Mouse (Mus musculus) megakaryocyte, adult 5-6 weeks (primary cell): Measurements from ENCODE around the gene Zfp592. TPM values are rescaled to one million over a fixed set of nuclear protein-coding genes. Genes with fewer than 3 reads are reported as not detected.

Experiments
- ATAC-seq: 2 replicates; pipeline ENCODE4 v1.8.0; 2016; ENCODE audit warnings: mild to moderate bottlenecking, inconsistent platforms; ENCODE audit not compliant: poor library complexity, severe bottlenecking
- total RNA-seq, 2 experiments: library from RNA; stranded (forward) in 1 of 2; stranded (reverse) in 1 of 2; fragments of 153-499, 151-499 nt in 1 of 2; fragments of 221-1000, 200-1000 nt in 1 of 2; gene quantifications; 2 replicates each; pipeline versions ENCODE4 v1.2.3 to v1.2.4; 2015 to 2017

Zfp592 gene
- total RNA-seq, 2 experiments from 2014 or later, result 19.6 to 23.2 TPM

DNA sequence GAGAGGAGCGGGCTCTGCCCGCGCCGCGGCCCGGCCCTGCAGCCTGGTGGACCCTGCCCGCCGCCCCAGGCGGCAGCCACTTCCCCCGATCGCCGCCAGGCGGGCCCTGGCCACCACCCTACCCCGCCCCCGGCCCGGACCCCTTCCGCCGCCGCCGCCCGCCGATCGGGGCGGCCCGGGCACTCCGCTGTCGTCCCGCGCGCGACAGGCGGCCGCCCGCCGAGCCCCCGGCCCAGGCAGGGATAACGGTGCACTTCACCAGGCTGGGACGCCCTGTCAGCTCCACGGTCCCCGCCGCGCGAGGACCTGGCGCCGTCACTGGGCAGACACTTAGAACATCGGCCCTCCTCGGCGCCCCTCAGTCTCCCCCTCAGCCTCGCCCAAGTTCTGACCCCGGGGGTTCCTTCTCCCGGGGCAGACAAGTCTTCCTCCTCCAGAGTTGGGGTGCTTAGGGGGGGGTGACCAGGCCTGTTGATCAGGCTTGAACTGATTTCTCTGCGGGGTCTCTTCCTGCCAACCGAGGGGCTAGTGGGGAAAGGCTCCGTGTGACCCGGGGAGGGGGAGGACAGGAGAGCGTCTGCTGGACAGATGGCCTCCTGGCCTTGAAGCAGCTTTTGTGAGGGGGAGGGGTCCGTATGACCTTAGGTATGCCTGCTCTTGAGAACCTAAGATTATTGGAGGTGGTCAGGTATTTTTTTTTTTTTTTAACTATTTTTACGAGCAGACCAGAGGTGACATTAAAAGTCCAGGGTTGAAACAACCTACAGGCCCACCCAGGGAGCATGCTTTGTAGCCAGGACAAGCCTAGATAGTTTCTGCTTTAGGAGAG is 567 bp downstream of the Zfp592 start:
- ATAC-seq, result peak; percentile 59

DNA sequence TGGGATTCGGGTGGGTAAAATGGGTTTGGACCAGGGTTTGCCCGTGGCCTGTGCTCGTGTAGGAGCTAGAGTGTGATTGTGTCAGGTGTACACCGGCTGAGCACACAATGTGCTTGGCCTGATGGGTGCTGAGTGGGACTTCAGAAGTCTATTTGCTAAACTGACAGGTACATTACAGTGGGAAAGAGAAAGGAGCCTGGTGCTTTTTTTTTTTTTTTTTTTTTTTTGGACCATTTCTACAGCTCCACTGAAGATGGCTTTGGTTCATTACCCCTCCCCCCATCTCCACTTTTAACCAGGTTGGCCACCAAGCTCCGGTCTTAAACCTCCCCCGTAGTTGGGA is 1.2 kb downstream of the Zfp592 start:
- ATAC-seq, result no peak

DNA sequence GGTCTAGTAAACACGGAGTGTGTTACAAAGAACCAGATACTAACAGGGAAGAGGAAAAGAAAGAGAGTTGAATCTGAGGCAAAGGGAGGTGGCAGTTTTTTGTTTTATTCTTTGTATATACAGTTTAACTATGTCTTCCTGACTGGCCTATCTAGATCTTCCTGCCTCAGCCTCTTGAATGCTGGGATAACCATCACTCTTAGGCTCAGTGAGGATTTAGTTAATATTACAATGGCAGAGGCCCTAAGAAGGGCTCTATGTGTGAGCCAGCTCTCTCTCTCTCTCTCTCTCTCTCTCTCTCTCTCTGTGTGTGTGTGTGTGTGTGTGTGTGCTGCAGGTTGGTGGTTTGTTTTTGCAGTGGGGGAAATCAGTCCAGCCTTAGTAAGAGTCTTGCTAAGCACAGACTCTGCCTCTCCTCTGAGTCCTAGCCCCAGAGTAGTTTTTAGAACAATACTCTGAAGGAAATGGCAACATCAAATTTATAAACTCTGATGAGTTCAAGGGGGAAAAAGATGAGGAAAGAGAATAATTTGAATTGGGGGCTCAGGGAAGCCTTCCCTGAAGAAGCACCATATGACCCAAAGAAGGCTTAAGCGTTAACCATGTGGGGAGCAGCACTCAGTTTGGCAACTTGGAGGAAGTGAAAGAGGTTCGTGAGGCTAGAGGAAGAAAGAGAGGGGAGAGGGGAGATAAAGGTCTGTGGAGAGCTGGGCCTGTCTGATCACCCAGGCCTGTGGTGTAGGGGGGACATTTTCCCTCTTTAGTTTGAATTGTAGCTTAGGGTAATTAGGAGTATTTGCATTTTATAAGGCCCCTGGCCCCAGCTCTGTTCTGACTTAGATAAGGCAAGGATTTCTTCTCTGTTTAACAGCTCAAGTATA is 2.0 kb downstream of the Zfp592 start:
- ATAC-seq, result peak; percentile 58

DNA sequence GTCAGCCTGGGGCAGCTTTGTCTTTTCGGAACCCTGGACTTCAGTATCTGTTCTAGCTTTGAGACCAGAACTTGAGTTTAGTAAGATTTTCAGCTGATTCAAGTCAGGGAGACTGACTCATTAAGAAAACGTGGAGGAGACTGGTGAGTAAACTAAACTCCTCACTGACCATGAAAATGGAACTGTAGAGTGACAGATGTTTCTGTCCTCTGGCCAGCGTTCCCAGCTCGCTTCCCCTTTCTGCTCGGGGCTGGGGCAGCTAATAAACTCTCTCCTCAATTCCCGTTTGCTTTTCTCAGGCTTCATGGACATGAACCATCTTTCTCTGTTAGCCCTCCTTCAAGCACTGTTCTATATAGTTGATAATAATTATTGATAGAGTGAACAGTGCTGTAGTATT is 4.3 kb downstream of the Zfp592 start:
- peak; percentile 41 for ATAC-seq

DNA sequence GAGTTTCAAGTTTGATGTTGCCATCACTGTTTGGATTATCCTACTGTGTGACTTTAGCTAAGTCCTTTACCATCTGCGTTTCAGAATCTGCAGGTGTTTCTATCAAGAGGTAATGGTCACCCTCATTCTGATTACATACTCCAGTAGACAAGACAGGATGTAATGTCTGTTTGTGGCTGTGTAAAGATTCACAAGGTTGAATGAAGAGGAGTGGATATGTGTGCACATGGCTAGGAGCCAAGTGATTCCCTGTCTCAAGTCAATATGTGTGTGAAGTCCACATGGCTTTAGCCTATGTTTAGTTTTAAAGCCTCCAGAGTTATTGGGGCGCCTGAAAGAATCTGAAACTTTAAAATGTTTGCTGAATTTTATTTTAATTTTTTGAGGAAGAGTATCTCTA is 6.1 kb downstream of the Zfp592 start:
- ATAC-seq, result no peak

DNA sequence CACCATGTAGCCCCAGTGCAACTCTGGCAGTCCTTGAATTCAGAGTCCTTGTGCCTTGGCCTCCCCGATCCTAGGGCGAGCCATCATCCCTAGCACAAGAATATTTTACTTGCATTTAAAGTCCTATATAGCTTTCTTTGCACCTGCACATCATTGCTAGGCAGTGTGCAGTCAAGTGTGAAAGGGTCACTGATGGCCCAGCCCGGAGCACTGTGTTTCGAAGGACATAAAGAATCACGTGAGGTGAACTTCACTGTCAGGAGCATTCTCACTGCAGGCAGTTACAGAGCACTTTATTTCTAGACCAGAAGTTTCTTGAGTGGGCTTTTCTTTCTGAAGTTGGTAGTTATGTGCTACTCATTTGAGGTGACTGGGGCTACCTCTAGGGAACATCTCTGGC is 8.4 kb downstream of the Zfp592 start:
- no peak for ATAC-seq

DNA sequence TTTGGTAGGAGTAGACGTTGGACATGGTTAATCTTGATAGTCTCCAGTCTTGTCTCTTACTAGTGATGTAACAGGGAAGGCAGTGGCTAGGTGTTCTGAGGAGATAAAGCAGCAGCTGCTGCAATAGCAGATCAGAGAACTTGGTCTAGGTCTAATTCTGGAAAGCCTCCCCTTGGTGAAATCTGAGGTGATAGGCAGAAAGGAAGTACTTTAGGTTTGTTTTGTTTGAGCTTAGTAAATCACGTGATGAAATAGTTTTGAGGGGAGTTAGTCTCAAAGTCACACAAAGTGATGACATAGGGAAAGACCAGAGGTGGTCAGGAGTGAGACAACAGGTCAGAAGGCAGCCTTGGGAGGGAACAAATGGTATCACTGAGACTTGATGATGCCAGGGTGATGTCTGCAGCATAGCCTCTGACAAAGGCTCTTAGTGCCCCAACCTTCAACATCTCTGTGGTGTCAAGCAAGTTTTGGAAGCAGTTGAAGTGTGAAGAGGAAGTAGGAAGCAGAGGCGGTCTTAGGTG is 11.1 kb downstream of the Zfp592 start:
- peak; percentile 65 for ATAC-seq

DNA sequence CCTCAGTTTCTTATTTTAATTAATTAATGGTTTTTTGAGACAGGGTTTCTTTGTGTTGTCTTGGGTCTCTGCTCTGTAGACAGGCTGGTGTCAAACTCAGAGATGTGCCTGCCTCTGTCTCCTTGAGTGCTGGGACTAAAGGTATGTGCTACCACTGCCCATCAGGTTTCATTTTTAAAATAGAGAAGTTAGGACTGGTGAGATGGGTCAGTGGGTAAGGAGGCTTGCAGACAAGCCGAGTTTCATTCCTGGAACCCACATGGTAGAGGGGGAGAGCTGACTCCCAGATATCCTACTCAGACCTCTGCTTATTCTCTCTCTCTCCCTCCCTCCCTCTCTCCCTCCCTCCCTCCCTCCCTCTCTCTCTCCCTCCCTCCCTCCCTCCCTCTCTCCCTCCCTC is 12.5 kb downstream of the Zfp592 start:
- peak; percentile 55; the same call in 1 of the 2 replicates for ATAC-seq

DNA sequence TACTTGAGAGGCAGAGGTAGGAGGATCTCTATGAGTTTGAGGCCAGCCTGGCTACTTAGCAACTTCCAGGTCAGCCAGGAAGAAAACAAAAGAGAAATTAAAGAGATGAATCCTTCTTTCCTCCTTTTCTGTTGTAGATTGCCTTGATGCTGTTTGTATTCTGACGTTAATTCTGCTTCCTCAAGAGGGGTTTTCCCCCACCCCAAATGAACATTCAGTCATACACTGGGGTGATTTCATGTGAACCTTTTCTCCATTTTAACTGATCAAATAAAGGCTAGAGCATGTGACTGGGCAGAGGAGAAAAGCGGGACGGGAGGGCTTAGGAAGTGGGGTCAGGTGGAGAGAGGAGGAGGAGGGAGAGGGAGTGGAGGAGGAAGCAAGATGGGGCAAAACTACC is 14.8 kb downstream of the Zfp592 start:
- ATAC-seq, result no peak

DNA sequence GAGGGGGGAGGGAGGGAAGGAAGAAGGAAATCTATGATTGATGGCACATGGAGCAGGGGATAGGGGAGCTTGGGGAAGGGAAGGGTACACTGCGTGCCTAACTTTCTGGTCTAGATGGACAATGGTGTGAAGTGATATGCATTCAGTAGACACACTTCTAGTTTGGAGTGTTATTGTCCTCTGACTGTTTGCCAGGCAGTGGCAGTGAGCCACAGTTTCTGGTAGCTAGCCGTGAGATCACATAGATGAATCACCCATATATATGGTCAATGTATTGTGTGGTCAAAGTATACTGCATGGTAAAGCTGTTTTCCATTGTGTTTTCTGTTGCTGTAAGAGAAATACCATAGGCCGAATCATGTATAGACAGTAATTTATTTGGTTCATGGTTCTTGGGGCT is 18.1 kb downstream of the Zfp592 start:
- no peak for ATAC-seq

DNA sequence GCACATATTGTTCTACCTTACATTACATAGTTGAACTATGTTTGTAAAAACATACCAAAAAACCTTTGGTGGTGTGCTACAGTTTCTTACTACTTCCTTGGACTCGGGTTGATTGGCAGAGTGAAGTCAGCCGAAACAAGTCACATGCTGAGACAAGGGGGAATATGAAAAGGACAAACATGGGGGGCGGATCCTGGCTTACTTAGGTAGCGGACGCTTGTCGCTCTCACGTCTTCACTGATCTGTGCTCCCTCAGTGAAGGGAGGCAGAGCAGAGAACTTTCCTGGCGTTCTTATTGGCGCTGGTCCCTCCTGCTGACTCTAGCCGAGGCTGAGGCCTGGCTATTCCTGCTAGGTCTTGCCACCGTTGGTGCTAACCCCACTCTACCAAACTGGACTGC is 26.8 kb downstream of the Zfp592 start:
- no peak for ATAC-seq

DNA sequence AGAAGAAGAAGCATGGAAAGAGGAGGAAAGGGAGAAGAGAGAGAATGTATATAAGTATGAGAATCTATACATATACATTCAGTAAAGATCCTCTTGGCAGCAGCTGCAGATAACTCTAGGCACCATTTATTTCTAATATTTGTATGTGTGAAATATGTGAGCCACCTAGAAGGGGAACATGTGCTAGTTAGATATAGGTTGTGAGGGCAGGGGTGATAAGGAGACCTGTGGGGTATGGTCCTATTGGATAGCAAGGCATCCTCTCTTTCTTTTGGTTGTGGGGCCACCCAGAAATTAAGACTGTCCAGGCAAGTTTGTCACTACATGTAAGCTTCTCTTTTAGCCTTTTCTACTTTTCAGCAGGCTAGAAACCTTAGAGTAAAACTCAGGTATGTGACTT is 29.2 kb downstream of the Zfp592 start:
- no peak for ATAC-seq

DNA sequence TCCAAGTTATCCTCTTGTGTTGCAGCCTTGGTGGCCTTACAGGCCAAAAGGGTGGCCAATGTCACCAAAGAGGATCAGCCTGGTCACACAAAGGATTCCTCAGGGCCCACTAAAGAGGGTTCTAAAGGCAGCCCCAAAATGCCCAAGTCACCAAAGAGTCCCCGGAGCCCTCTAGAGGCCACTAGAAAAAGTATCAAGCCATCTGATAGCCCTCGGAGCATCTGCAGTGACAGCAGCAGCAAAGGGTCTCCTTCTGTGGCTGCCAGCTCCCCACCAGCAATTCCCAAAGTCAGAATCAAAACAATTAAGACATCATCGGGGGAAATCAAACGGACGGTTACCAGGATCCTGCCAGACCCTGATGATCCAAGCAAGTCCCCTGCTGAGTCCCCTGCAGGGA is 30.6 kb downstream of the Zfp592 start:
- ATAC-seq, result no peak

DNA sequence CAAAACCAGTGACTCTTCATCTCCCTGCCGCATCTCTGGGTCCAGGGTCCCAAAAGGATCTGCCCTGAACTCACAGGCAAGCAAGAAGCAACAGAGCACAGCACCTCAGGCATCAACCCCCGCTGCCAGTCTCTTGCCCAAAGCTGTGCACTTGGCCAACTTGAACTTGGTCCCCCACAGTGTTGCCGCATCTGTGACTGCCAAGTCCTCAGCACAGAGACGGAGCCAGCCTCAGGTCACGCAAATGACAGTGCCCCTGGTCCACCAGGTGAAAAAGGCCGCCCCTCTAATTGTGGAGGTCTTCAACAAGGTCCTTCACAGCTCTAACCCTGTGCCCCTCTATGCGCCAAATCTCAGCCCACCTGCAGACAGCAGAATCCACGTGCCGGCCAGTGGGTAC is 31.2 kb downstream of the Zfp592 start:
- ATAC-seq, result no peak

DNA sequence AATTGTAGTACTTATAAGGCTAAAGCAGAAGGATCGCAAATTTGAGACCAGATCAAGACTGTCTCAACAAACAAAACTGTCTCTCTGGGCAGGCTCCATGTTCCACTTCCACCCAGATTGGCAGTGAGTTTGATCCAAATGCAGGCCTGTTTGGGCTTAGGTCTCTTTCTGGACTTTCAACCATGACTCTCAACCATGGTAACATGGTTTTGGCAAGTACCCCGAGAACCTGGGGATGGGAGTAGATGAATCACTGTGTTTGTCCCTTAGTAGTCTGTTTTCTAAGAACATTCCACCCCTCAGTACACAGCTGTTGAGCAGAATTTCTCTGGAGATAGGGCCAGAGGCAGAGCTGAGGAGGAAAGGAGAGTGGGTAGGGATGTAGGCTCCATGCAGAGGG is 32.3 kb downstream of the Zfp592 start:
- no peak for ATAC-seq

DNA sequence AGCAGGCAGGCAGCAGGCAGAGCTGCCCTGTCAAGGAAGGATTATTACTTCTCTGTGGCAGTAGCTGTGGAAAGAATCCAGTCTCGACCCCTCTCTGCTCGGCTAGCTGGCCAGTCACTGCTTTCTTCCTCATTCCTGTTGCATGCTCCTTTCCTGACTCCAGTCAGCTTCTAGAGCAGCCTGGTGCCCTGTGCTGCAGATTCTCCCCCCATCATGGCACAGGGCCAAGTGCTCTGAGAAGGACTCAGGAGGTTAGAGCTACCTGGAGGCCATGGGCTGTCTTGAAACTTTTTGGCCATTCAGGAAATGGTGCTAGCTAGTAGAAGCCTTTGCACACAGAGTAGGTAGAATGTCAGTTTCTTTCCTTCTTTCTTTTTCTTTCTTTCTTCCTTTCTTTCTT is 46.2 kb downstream of the Zfp592 start:
- ATAC-seq, result no peak

DNA sequence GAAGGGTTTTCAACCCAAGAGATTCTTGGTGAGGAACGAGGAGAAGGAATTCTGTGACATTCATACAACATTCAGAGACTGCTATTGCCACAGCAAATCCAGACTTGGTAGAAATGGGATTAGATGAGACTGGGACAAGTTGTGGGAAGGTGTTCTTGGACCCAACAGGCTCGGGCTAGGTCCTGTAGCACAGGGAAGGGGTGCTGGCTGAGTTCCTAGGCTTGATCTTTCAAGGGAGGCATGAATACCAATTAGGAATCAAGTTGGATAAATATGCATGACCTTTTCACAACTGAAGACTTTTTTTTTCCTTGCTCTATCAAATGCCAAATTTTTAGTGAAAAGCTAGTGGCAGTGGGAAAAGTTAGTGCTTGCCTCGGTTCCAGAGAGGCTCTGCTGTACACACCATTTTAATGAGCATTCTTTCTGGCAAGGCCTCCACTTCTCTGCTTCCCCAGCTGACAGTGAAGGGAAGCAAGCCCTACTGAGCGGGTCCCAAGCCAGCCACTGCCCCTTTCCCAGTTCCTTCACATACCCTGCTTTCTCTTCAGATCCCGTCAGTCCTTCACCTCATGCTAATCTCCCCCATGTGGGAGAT is 49.6 kb downstream of the Zfp592 start:
- ATAC-seq, result no peak

DNA sequence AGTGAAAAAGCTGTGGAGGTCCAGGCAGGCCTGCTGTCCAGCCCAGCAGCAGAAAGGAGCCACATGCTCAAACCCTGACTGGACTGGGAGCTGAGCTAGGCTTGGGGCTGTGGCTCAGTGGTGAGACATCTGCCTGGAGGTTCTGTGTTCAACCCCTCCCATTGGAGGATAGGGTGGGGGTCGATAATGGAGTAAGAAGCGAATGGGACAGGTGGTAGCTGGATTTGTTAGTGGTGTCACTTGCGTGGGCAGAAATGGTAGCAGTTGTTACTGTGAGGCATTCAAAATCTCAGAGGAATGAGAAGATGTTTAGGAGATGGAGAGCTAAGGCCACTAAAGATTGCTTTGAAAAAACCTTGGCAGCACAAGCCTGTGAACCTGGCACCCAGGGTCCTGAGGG is 54.4 kb downstream of the Zfp592 start:
- no peak for ATAC-seq

DNA sequence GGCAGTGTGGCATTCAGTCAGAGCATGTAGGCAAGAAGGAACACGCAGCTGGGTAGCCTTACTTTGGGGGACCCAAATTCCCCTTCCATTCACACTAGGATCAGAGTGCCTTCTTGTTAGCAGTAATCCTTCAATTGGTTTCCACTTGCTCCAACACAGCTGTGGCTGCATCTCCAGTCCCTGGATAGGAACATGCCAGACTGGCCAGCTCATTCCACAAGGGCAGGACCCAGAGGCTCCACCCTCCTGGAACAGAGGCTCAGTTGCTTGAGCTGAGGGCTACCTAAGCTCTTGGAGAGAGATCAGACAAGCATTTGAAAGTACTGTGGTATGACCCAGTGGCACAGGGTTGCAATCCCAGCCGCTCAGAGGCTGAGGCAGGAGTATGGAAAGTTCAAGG is 55.0 kb downstream of the Zfp592 start:
- ATAC-seq, result no peak

DNA sequence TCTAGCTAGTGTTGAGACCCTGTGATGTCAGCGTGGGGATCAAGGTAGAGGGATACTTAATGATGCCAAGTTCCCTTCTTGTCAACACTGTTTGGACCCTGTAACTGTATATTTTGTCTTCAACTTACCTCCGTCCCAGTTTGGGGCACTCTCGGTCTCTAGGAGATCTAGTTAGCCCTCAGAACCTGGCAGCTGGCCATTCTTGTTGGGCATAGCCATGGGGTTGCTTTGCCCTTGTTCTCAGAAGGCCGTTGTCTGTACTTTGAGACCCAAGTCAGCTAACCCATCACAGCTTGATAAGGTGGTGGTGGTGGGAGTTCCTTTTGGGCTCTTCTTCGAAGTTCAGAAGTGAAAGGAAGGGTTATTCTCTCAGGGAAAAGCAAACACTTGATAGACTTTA is 56.5 kb downstream of the Zfp592 start:
- no peak for ATAC-seq

DNA sequence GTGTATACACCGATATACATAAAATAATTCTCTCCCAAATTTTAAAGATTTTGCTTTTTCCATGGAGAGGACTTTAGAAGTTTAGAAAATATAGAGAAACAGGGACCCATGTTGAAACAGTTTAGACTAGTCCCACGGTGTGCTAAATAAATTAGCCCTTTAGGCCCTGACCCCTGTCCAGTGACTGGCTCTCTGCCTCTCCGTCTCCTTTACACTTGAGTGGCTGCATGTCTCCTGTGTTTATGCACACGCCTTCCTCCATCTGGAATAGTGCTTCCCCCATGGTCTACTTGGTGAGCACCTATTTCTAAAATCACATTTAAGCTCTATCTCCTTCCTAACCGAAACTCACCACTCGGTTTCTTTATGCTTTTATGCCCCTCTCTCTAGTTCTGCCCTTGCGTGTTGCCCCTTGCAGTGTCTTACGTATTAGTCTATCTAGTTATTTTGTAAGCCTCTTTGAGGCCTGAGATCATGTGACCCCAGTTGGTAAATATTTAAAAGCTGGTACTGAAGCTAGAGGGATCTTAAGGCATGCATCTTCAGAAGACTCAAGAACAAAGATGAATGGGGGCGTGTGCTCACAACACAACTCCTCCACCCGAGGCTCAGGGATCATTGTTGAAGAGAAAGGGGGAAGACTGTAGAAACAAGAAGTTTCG is 62.4 kb downstream of the Zfp592 start:
- ATAC-seq, result no peak
